Mouse (Mus musculus) liver, adult (tissue): ENCODE data around the gene Crybb3.

Source experiments
- GATA4 ChIP-seq: IDR thresholded peaks from 2 replicates; pipeline ENCODE4 v1.6.1; 2014; ENCODE audit warnings: mild to moderate bottlenecking, low read length; ENCODE audit not compliant: insufficient replicate concordance

Crybb3 gene

DNA sequence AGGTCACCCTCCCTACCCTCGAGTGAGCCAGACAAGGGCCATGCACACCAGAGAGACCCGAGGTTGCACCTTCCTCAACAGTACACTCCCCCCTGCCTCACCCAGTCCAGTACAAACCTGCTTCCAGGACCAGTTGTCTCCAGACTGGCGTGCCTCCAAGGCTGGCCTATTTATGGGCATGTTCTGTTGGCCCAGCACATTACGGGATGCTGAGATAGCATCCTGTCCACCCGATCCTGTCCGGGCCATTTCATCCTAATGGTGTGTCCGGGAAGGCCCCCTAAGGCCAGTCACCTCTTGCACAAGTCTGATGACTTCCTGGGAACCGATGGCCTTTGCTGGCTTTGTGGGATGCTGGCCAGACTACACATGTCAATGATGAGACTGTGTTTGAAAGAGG, at the start of gene Crybb3:
Gene Crybb3, minus strand, starts transcription at position 146 of the 400 bp plus-strand sequence.
- TF ChIP-seq GATA4, result no peak

DNA sequence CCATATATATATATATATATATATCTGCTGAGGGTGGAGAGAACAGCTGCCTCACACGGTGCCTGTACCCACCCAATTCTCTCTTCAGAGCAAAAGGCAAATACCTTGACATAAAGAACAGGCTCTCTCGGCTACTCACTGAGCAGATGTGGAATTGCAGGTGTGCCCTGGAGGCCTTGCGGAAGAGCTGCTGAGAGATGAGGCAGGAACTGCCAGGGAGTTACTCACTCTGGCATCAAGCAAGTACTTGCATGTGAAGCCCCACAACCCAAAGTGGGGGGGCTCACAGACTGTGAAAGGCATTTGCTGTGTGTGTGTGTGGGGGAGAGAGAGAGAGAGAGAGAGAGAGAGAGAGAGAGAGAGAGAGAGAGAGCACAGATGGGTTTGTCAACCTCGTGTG, 47.0 kb upstream of the Crybb3 start:
- TF ChIP-seq GATA4, result no peak

GRCm38 (mm10) chr5:113126476-113126875, 45.1 kb upstream of the Crybb3 start:
- TF ChIP-seq GATA4, result no peak

DNA sequence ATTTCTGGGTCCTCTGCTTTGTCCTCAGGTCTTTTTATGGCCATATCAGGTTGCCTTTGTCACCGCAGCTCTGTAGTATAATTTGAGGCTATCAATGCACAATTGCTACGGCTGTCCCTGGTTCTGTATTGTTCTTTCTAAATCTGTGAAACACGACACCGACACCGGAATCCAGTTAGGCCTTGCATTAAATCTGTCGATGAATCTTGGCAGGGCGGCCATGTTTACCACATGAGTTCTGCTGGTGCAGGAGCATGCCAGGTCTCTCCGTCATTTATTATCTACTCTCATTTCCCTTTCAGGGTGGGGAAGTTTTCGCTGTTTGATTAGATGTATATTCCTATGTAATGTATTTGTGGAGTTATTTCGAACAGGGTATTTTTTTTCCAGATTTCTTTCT, 42.3 kb upstream of the Crybb3 start:
- TF ChIP-seq GATA4, result no peak

DNA sequence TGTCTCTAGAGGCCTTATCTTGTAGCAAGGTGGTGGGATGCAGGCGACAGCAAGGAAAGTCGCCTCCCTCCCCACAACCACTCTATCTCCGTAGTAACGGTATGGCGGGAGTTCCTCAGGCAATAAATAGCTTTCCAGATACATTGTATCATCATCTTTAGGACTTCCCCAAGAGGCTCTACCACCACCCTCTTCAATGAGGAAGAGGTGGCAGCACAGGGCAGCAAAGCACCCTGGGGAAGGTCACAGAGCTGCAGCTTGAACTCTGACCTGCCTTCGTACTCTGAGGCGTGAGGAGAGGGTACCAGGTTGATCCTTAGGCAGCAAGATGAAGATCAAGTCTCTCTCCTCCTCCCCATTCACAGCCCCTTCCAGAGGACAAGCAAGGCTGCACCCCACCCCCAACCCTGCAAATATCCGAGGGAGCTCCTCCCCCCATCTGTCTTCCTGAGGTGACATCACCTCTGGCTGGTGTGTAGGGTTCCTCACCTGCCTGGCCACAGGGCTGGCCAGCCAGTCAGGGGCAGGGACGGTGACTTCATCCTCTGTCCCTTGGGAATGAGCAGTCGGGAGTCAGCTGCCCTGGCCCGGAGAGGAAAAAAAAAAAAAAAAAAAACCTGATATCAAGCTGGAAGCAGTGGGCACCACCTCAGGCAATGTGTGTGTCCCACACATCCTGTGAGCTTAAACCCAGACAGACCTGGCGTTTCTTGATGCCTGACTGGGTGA, 41.1 kb upstream of the Crybb3 start:
- TF ChIP-seq GATA4, result no peak

DNA sequence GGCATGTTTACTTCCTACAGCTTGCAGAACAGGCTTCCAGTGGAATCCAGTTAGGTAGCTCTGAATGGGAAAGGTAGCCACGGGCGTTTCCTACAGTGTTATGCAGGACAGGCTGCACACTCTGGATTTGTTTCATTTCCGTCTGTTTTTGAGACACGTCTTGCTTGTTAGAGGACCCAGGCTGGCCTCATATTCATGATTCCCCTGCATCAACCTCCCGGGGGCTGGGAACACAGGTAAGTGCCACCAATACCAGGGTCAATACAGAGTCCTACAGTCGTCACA, 40.1 kb upstream of the Crybb3 start:
- TF ChIP-seq GATA4, result no peak

DNA sequence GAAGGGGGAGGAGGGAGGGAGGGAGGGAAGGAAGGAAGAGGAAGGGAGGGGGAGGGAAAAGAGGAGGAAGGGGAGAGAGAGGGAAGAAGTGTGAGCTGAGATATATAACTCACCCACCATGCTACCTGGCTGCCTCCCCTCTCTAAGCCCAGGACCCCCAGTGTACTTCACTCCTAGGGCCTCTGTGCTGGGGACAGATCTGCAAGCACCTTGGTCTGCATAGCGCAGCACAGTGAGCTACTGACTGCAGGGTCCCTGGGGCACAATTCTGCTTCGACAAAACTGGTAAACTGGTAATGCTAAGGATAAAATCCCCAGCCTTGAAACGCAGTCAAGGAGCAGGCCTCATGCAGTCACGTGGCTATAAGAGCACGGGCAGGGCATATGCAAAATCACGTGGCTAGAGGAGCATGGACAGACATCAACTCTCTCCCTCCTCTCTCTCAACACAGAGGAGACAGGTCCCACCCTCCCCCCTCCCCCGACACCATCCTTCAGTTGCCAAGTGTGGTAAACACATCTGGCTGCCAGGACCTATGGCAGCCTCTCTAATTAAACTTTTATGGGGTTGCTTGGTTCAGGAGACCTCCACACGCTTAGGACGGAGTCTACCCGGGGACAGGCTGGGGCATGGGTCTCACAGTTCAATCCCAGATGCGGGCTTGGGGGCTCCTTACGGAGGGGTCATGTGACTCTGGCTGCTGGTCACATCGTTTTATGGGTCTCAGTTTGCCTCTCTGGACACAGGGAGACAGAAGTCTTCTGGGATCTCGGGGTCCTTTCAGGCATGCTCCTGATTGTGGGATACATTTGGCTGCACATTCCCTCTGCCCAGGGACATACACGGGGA, 39.6 kb upstream of the Crybb3 start:
- TF ChIP-seq GATA4, result no peak

DNA sequence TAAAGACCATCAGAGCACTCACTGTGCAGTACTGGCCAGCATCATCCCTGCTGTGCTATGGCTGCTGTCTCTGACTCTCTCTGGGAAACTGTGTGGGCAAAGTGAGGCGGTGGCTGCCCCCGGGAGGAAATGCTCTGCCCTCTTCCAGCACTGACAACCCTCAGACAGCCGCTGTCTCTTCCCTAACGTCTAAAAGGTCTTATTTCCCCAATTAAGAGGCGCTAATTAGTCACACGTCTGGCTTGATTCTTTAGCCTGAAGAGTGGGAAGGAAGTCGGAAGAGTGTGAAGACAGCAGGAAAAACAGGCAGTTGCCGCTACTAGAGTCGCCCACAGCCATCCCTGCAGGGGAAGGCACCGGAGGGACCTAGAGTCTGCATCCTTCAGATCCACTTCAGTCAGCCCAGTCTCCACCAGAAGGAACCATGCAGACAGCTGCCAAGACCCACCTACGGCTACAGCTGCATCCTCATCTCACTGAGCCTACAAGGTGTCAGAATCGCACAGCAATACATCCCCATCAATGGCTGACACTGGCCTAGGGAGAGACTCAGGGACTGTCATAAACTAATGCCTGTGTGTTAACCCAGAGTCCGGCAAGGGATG, 38.6 kb upstream of the Crybb3 start:
- TF ChIP-seq GATA4, result no peak

DNA sequence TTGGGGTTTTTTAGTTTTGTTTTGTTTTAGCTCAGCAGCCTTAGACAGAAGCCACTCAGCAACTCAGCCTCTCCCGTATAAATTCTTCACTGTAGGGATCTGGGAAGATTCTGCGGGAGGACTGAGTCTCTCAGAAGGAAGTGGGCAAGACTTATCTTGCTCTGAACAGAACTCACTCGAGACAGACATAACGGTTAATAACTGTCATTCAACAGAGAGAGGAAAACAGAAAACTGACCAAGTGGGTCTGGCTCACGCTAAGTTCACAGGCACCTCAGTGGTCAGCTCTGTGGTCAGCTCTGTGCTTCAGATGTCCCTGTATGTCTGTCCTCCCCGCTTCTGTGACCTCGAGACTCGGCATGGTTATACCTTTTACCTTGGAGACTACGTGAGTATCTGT, 37.9 kb upstream of the Crybb3 start:
- no peak for TF ChIP-seq GATA4

DNA sequence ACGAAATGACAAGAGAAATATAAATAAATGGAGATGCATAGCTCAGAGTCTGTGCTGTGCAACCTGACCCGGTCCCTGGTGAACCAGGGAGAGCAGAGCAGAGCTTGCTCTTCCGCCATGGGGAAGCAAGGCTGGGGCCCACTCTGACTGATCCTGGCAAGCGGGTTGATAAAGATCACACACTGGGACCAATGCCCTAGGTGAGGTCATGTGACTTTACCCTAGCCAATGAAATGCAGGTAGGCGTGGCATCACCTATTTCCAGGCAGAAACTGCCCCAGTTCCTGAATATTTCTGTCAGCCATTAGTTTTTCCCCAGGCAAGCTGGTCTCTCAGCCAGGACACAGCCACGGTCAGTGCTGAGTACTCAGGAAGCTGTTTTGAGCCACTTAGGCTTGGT, 37.3 kb upstream of the Crybb3 start:
- no peak for TF ChIP-seq GATA4

GRCm38 (mm10) chr5:113117361-113117760, 36.0 kb upstream of the Crybb3 start:
- no peak for TF ChIP-seq GATA4

GRCm38 (mm10) chr5:113115896-113116295, 34.5 kb upstream of the Crybb3 start:
- TF ChIP-seq GATA4, result no peak

DNA sequence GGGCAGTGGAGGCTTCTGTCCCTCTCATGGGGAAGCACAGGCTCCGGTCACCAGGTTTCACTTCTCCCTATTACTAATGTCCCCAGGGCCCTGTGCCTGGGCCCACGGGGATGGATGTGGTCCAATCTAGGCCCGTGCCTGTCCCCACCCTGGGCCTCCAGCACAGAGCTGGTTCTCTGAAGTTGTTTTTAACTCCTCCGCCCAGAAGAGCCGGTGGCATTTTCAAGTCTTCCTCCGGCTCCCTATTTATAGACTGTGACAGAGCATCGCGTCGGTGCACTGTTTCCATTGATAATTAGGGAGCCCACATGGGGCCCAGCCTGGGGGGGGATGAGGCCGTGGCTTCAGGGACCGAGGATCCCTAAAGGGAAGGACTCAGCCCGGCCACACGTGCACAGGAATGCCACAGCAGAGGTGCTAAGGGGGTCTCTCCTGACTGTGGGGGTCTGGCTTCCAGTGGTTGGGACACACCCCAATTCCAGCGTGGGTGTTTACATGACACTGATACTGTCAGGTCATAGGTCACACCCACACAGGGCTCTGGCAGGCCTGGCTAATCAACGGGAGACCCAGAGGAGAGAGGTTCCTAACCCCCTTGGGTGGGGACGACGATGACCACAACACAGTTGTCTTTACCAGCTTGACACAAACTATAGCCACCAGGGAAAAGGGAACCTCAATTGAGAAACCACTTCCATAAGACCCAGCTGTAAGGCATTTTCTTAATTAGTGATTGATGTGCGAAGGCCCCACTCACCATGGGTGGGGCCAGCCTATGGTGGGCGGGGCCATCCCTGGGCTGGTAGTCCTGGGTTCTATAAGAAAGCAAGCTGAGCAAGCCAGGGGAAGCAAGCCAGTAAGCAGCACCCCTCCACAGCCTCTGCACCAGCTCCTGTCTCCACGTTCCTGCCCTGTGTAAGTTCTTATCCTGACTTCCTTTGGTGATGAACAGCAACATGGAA, 33.2 kb upstream of the Crybb3 start:
- no peak for TF ChIP-seq GATA4

- TF ChIP-seq GATA4, result no peak
Observed at GRCm38 (mm10) chr5:113113120-113113519, 31.7 kb upstream of the Crybb3 start.

- TF ChIP-seq GATA4, result no peak
Observed at GRCm38 (mm10) chr5:113111336-113111735, 30.0 kb upstream of the Crybb3 start.
